Mouse (Mus musculus): Measurements from ENCODE around the gene Myh7b.

GRCm38 (mm10) chr2:155641540-155642472 is 30.8 kb downstream of the Myh7b start:
- no peak for TF ChIP-seq GATA1 (IDR thresholded peaks at IDR 0.05; ENCODE audit: low read length)
- TF ChIP-seq TAL1 (IDR thresholded peaks at IDR 0.05; ENCODE audit: low read length): no peak

Data from erythroblast, embryonic 14.5 days (primary cell).